Mouse (Mus musculus) embryonic fibroblast, embryonic 13.5 days (primary cell): ENCODE measurements around the gene Pcdh9.

Experiments used
- CTCF ChIP-seq: IDR thresholded peaks from 2 replicates; pipeline ENCODE4 v1.5.1; 2011; ENCODE audit warnings: mild to moderate bottlenecking, control low read depth, low read length, moderate library complexity, borderline replicate concordance; ENCODE audit not compliant: insufficient read depth
- POLR2A ChIP-seq: IDR thresholded peaks from 2 replicates; pipeline ENCODE4 v1.6.1; 2011; ENCODE audit warnings: low read depth, mild to moderate bottlenecking, control low read depth, low read length, moderate library complexity

DNA sequence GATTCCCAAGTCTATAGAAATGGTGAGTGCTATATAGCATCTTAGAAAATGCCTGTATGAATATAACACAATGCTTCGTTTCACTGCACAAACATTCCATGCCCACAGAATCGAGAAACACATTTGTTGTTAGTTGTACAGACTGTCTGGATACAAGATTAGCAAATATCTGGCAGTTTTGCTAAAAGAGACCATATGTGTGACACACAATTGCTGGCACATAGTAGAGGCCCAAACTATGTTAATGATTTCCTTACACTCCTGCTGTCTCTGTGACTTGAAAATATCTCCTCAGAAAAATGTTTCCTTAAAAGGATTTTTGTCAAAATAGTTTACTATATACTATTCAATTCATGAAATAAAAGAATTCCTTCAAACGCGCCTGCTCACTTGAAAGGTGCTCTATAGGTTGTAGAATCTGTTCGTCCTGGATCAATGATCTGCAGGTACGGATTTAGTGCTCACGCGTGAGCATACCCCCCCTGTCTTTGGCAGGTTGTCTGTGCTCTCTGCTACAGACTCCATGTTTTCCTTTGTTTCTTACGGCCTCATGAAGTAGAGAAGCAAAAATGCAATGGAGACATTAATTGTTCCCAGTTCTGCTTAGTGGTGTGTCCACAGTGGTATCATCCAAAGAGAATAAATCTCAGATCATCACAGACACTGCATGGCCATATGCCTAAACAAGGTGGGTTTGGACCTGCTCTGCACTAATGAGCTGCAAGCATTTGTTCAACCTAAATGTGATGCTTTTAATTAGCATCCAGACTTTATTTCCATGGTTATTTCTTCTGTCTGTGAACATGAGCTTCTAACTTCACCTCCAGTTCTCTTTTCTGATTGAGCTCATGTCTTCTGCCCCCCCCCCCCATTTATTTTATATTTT, 707.6 kb downstream of the Pcdh9 start:
- TF ChIP-seq POLR2A (no peak), CTCF (no peak)
